ENCODE assay signal across 26 mouse cellular contexts in genomic region chr12:30647511-30647910, GRCm38 (mm10).
DNase-seq lines count a peak whose midpoint lies in the region; ATAC-seq lines count a peak whose summit lies in the region.
"Had no signal": no experiment of that assay in that cellular context is flagged by ENCODE, and none has a peak within 500 bp of the region (broad histone marks: within the 10 kb centered on the region; RNA-seq: fewer than 3 reads in every experiment).

No protein-coding gene starts in this region.

- no peaks in the 10 kb centered on the region for H3K4me1 ChIP-seq in kidney, embryonic 15.5 days
- H3K4me1 ChIP-seq: embryonic facial prominence, embryonic 13.5 days; forebrain, embryonic 12.5 days; forebrain, embryonic 15.5 days had no signal

- peak; percentile 21 for DNase-seq in kidney, adult 11 months
- no peak for DNase-seq in kidney, adult 18-20 months
- DNase-seq in kidney, adult 9 months = peak; percentile 43
- DNase-seq in kidney, postnatal 14 days = peak; percentile 49
- DNase-seq in kidney, postnatal 4 days = peak; percentile 23 to 51
- no peak for DNase-seq in right cerebral cortex, postnatal 4 days
- DNase-seq in lung, postnatal 10 days = no peak
- DNase-seq: adrenal gland, adult 8-10 months; cerebellum, adult 11-12 months; cerebellum, adult 8-10 months; cerebellum, postnatal 10 days; cerebellum, postnatal 36 days; embryo, embryonic 11 days; gastrocnemius, postnatal 25 days; heart, adult 18-20 months; heart, postnatal 14 days; heart, postnatal 4 days had no signal

- no peak overlapping the region for H3K27ac ChIP-seq in kidney, embryonic 15.5 days
- H3K27ac ChIP-seq: embryonic facial prominence, embryonic 10.5 days; embryonic facial prominence, embryonic 13.5 days; forebrain, embryonic 12.5 days; forebrain, embryonic 15.5 days; heart, embryonic 13.5 days; hindbrain, embryonic 14.5 days had no signal

- no peaks in the 10 kb centered on the region for H3K27me3 ChIP-seq in kidney, embryonic 15.5 days
- H3K27me3 ChIP-seq: embryonic facial prominence, embryonic 13.5 days; forebrain, embryonic 12.5 days; forebrain, embryonic 15.5 days; heart, embryonic 13.5 days had no signal

- H3K9ac ChIP-seq in kidney, embryonic 15.5 days = no peak overlapping the region
- H3K9ac ChIP-seq: embryonic facial prominence, embryonic 13.5 days; forebrain, embryonic 12.5 days; forebrain, embryonic 15.5 days; heart, embryonic 13.5 days; hindbrain, embryonic 14.5 days had no signal

- WGBS in kidney, embryonic 15.5 days = 44% methylated on average over 3 of the region's 3 CpGs

- no peak overlapping the region for H3K4me3 ChIP-seq in kidney, embryonic 15.5 days (replicated peaks)
- H3K4me3 ChIP-seq: embryonic facial prominence, embryonic 10.5 days; embryonic facial prominence, embryonic 13.5 days; erythroblast, embryonic 14.5 days; forebrain, embryonic 12.5 days; forebrain, embryonic 15.5 days; heart, embryonic 13.5 days had no signal

- no peaks in the 10 kb centered on the region for H3K36me3 ChIP-seq in kidney, embryonic 15.5 days
- H3K36me3 ChIP-seq: embryonic facial prominence, embryonic 10.5 days; embryonic facial prominence, embryonic 13.5 days; forebrain, embryonic 12.5 days; forebrain, embryonic 15.5 days; heart, embryonic 13.5 days had no signal

- H3K9me3 ChIP-seq in kidney, embryonic 15.5 days (replicated peaks) = no peaks in the 10 kb centered on the region
- H3K9me3 ChIP-seq: embryonic facial prominence, embryonic 10.5 days; embryonic facial prominence, embryonic 13.5 days; forebrain, embryonic 12.5 days; forebrain, embryonic 15.5 days; heart, embryonic 13.5 days had no signal

- no peak overlapping the region for H3K4me2 ChIP-seq in kidney, embryonic 15.5 days
- H3K4me2 ChIP-seq: embryonic facial prominence, embryonic 13.5 days; forebrain, embryonic 12.5 days; forebrain, embryonic 15.5 days; heart, embryonic 13.5 days; hindbrain, embryonic 14.5 days had no signal

- no peak for ATAC-seq in kidney, embryonic 15.5 days (replicated peaks; ENCODE audit: low FRiP score)
- ATAC-seq: CD4-positive, CD25-positive, alpha-beta regulatory T cell, adult 4 months; forebrain, embryonic 15.5 days had no signal

Comparison
In these comparisons a context has a peak if more than half of its experiments do, and no peak if none do; other contexts are left out.
1. DNase-seq: peak in kidney, adult 11 months (single experiment), kidney, adult 9 months (single experiment), kidney, postnatal 14 days (single experiment) and kidney, postnatal 4 days (2 of 2); none in kidney, adult 18-20 months (single experiment), right cerebral cortex, postnatal 4 days (single experiment) and lung, postnatal 10 days (single experiment).